Mouse (Mus musculus) kidney, adult 2 months (tissue): Measurements from ENCODE around the gene Snx9. TPM values are rescaled to one million over a fixed set of nuclear protein-coding genes. Genes with fewer than 3 reads are reported as not detected.
A peak's percentile ranks its signal among the peaks of the same experiment; 100 is the strongest.

Experiments used
- DNase-seq: peaks from one replicate; pipeline ENCODE4 v3.0.0; 2021
- H3K27ac ChIP-seq: fragments of 200-500 bp; 2 replicates; pipeline ENCODE4 v1.5.1; 2012; ENCODE audit warnings: low read depth, low read length, control low read depth, inconsistent platforms; ENCODE audit not compliant: insufficient read depth
- H3K27me3 ChIP-seq: fragments of 200-500 bp; replicated peaks from 2 replicates; pipeline ENCODE4 v1.6.1; 2012; ENCODE audit warnings: mild to moderate bottlenecking, moderate library complexity, low read length, inconsistent platforms; ENCODE audit not compliant: control insufficient read depth, insufficient read depth
- H3K36me3 ChIP-seq: fragments of 200-500 bp; 2 replicates; pipeline ENCODE4 v1.6.1; 2012; ENCODE audit warnings: mild to moderate bottlenecking, moderate library complexity, low read length, inconsistent platforms; ENCODE audit not compliant: control insufficient read depth, insufficient read depth
- H3K4me1 ChIP-seq: fragments of 200-500 bp; 2 replicates; pipeline ENCODE4 v1.6.1; 2011; ENCODE audit warnings: low read length; ENCODE audit not compliant: control insufficient read depth, insufficient read depth
- H3K4me3 ChIP-seq: fragments of 200-500 bp; 2 replicates; pipeline ENCODE4 v1.5.1; 2011; ENCODE audit warnings: mild to moderate bottlenecking, low read depth, low read length, control low read depth; ENCODE audit not compliant: insufficient read depth
- CTCF ChIP-seq: fragments of 200-500 bp; conservative IDR thresholded peaks from 2 replicates; pipeline ENCODE4 v1.5.1; 2011; ENCODE audit warnings: low read depth, mild to moderate bottlenecking, control low read depth, low read length, moderate library complexity, mixed read lengths; ENCODE audit not compliant: insufficient read depth, insufficient read length
- POLR2A ChIP-seq: fragments of 200-500 bp; IDR thresholded peaks from one replicate; pipeline ENCODE4 v1.6.1; 2011; ENCODE audit warnings: low read depth, low read length, control low read depth
- WGBS: fragments of 180-500 bp; shearing (Covaris S2); methylation state at CpG from one replicate; pipeline ENCODE4 v1.1.7; 2018; 5-methylcytosine and 5-hydroxymethylcytosine counted together
- polyA plus RNA-seq: library from polyadenylated mRNA; depleted of rRNA; stranded (reverse); fragments of >200 nt; gene quantifications from 2 replicates; pipeline ENCODE4 v1.2.3, GENCODE M21; 2012

Snx9 gene
- polyA plus RNA-seq, 1 experiment: 56.6 TPM

GRCm38 (mm10) chr17:5909681-5910080 lies 68.6 kb downstream of the Snx9 start:
- H3K27me3 ChIP-seq: no peaks in the 10 kb centered on the region
- no peak overlapping the region for H3K4me3 ChIP-seq
- no peak for DNase-seq
- 94% methylated on average over 4 of the region's 4 CpGs for WGBS
- 0 out of 2 replicates have a peak, but pooled peaks cover 3% of the 10 kb centered on the region for H3K36me3 ChIP-seq
- TF ChIP-seq POLR2A (no peak), CTCF (no peak)
- H3K27ac ChIP-seq: no peak overlapping the region
- H3K4me1 ChIP-seq: no peaks in the 10 kb centered on the region

GRCm38 (mm10) chr17:5911591-5911990 lies 70.5 kb downstream of the Snx9 start:
- WGBS: 74% methylated on average over 12 of the region's 12 CpGs
- Histone ChIP-seq H3K27me3 (no peaks in the 10 kb centered on the region), H3K4me1 (no peaks in the 10 kb centered on the region), H3K36me3 (0 out of 2 replicates have a peak, but pooled peaks cover 1% of the 10 kb centered on the region), H3K27ac (no peak overlapping the region), H3K4me3 (no peak overlapping the region)
- DNase-seq: no peak
- no peak for TF ChIP-seq POLR2A
- no peak for TF ChIP-seq CTCF

GRCm38 (mm10) chr17:5912797-5913196 lies 71.7 kb downstream of the Snx9 start:
- Histone ChIP-seq H3K27me3 (no peaks in the 10 kb centered on the region), H3K36me3 (0 out of 2 replicates have a peak, but pooled peaks cover 1% of the 10 kb centered on the region), H3K4me1 (no peaks in the 10 kb centered on the region), H3K27ac (no peak overlapping the region), H3K4me3 (no peak overlapping the region)
- 86% methylated on average over 4 of the region's 4 CpGs for WGBS
- TF ChIP-seq POLR2A: no peak
- no peak for TF ChIP-seq CTCF
- DNase-seq: no peak

GRCm38 (mm10) chr17:5914217-5914616 lies 73.1 kb downstream of the Snx9 start:
- H3K4me1 ChIP-seq: no peaks in the 10 kb centered on the region
- TF ChIP-seq CTCF (no peak), POLR2A (no peak)
- H3K27me3 ChIP-seq: no peaks in the 10 kb centered on the region
- H3K27ac ChIP-seq: no peak overlapping the region
- no peaks in the 10 kb centered on the region for H3K36me3 ChIP-seq
- DNase-seq: peak; percentile 38
- 38% methylated on average over 5 of the region's 5 CpGs for WGBS
- H3K4me3 ChIP-seq: no peak overlapping the region

GRCm38 (mm10) chr17:5921954-5922353 lies 80.8 kb downstream of the Snx9 start:
- Histone ChIP-seq H3K4me3 (no peak overlapping the region), H3K36me3 (no peaks in the 10 kb centered on the region; the same call in 1 of the 2 replicates), H3K27me3 (no peaks in the 10 kb centered on the region), H3K4me1 (no peaks in the 10 kb centered on the region), H3K27ac (no peak overlapping the region)
- TF ChIP-seq POLR2A (no peak), CTCF (no peak)
- 80% methylated on average over 8 of the region's 8 CpGs for WGBS
- DNase-seq: no peak

GRCm38 (mm10) chr17:5923281-5923680 lies 82.2 kb downstream of the Snx9 start:
- no peaks in the 10 kb centered on the region for H3K27me3 ChIP-seq
- H3K4me1 ChIP-seq: no peaks in the 10 kb centered on the region
- peaks cover 2% of the 10 kb centered on the region; the same call in 1 of the 2 replicates for H3K36me3 ChIP-seq
- 81% methylated on average over 9 of the region's 9 CpGs for WGBS
- DNase-seq: peak; percentile 28
- no peak overlapping the region for H3K27ac ChIP-seq
- TF ChIP-seq CTCF: peak; percentile 61
- no peak for TF ChIP-seq POLR2A
- H3K4me3 ChIP-seq: no peak overlapping the region

GRCm38 (mm10) chr17:5924238-5924637 lies 83.1 kb downstream of the Snx9 start:
- no peak for DNase-seq
- H3K27ac ChIP-seq: no peak overlapping the region
- H3K36me3 ChIP-seq: peaks cover 2% of the 10 kb centered on the region; the same call in 1 of the 2 replicates
- H3K4me3 ChIP-seq: no peak overlapping the region
- TF ChIP-seq CTCF (no peak), POLR2A (no peak)
- no peaks in the 10 kb centered on the region for H3K4me1 ChIP-seq
- H3K27me3 ChIP-seq: no peaks in the 10 kb centered on the region
- 74% methylated on average over 8 of the region's 8 CpGs for WGBS
